Mouse (Mus musculus): ENCODE measurements around the gene Padi2. TPM values are rescaled to one million over a fixed set of nuclear protein-coding genes. Genes with fewer than 3 reads are reported as not detected.
A peak's percentile ranks its signal among the peaks of the same experiment; 100 is the strongest.

Gene Padi2
- total RNA-seq, 2 experiments from 2014 or later, result 129 to 189 TPM

DNA sequence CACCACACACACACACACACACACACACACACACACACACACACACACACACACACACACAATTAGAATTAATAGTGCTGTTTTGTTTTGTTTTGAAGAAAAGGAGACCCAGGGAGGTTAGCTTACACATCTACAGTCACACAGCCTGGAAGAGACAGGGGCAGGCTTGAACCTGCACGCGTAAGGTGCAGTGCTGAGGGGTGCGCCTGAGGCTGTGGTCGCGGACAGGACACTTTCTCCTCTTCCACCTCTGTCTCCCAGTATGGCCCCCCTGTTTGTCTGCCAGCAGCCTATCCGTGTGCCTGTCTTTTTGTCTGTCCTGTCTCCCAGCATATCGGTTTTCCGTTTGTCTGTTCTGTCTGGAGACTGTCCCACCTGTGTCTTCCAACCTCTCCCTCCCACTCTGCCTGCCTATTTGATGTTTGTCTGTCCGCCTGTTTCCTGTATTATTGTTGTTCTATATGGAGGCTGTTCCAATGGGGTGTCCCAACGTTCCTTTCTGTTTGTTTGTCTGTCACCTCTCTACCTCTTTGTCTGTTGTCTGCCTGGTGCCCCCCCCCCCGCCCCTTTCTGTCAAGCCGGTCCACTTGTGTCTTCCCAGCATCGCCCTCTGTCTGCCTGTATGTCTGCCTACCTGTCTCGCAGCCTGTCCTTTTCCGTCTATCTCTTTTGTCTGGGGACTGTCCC, 80.0 kb downstream of the Padi2 start:
- no peak for DNase-seq (ENCODE audit: low spot score)

DNA sequence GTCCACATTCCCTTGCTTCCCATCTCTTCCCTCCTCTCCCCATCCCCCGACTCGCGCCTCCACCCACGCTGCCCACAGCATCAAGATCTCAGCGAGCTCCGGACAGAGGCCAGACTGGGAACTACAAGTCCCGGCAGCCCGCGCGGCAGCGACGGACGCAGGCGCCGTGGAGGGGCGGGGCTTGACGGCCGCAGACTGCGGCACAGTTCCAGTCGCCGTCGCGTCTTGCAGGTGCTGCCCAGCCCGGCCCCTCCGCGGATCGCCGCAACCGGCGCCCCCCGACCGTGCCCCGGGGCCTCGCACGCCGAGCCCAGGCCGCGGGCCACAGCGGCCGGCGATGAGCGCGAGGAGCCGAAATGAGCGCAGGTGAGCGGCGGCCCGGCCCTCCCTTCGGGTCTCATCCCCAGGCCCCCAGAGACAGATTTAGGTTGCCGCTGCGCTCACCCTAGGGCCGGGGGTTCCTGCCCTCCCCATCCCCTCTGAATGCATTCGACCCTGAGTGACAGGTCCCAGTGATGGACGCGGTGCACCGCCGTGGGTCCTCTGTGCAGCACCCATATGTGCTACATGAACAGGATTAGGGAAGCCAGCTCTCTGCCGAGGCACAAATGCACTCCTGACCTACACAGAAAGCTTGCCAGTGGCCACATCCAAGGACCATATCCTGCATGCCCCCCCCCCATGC, 80.7 kb downstream of the Padi2 start, which contains the start of gene Atp13a2:
Gene Atp13a2, plus strand, starts transcription at position 163 of the 685 bp plus-strand sequence.
- peak; percentile 89 for DNase-seq (ENCODE audit: low spot score)

DNA sequence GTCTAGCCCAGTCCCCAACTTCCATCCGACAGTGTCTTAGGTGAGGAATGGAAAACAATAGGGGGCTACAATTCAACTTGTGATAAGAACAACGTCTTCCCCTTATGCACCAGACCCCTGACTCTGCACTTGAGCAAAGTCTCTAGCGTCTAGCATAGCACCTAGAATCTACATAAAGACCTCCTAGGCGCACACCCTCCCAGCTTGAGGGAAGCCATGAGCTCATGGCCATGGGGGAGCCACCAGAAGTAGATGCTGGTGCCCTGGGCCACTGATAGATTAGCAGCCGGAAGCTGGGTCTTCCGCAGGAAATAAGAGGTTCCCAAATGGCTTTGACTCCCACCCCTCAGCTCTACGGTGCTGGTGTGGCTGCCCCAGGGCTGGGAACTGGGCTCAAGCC, 81.3 kb downstream of the Padi2 start:
- DNase-seq (ENCODE audit: low spot score), result no peak

DNA sequence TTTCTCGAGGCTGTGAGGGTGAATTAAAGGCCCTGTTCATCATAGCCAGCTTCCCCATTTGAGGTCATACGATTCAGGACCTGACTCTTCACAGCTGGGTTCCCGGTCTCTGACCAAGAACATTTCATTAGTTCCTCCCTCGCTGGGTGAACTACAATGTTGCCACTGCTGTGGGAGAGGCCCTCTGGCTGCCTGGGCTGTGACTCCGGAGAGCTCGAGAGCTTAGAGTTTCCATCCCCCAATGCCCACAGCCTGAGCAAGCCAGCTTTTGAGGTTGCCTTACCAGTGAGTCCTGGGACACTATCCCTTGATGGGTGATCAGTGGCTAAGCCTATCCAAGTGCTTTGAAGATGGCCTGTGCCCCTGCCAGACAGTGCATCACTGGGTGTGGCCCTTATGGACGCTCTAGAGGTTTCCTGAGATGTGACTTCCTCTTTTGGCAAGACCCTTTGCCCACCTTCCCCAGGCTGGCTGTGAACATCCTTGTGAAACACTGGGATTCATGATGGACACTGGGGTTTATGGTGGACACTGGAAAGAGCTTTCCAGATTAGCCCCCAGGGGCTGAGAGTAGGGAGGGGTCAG, 82.7 kb downstream of the Padi2 start:
- DNase-seq (ENCODE audit: low spot score), result no peak

DNA sequence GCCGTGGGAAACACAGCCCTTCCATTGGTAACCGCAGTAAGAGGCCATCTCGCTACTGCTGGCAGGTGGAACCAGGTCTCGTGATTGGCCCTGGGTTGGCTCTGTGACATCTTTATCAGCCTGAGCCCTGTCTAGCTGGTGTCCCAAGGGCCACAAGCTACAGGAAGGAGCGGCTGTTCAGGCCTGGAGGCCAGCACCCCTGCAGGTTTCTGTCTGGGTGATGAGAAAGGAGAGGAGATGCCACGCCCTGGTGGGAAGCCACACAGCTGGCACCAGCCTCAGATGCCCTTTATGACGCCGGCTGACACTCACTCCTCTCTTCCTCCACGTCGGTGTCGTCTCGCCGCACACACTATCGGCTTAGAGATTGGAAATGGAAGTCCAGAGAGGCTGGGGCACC, 83.3 kb downstream of the Padi2 start:
- DNase-seq (ENCODE audit: low spot score), result no peak

DNA sequence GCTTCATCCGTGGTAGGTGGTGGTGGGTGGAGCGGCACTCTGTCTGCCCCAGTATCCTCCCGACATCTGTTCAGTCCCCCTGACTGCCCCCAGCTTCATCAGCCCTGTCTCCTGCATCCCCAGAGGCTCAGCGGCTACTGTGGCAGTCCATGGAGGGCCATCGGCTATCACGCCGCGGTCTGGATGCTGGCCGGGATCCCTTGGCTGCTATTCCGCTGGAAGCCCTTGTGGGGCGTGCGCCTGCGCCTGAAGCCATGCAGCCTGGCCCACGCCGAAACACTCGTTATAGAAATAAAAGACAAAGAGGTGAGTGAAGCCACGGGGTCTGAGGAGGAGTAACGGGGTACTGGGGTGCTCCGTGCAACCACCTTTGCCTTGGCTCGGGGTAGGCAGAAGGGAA, 86.1 kb downstream of the Padi2 start:
- no peak for DNase-seq (ENCODE audit: low spot score)

DNA sequence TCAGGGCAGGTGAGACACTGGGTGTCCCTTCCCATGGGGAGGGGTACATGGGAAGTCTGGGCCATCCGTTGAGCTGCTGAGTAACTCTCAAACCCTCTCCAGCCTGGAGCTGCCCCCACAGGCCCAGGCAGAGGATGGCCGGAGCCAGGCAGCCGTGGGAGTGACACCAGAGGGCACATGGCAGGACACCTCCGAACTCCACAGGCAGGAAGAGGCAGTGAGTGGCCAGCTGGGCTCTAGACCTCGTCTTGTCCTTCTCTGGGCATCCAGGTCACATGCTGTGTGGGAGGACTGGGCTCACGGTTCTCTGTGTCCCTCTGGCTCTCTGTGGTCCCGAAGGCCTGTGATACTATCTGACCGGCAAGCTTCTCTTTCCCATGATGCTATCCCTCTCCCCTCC, 87.7 kb downstream of the Padi2 start:
- DNase-seq (ENCODE audit: low spot score), result no peak

DNA sequence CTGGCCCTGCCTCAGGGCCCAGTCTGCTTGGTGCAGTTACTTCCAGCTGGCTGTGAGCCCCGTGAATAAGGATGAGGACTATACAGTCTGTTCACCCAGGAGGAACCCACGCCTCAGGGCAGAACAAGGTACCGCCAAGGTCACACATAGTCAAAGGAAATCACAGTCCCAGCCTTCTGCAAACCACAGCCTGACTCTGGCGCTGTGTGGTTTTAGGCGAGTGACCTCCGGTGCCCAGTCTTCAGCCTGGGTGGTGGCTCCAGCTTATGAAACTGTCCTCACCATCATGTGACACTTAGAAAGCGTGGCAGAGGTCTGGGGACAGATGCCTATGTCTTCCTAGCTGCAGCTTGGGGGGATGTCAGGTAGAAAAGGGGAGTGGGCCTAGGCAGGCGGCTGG, 89.7 kb downstream of the Padi2 start:
- no peak for DNase-seq (ENCODE audit: low spot score)

DNA sequence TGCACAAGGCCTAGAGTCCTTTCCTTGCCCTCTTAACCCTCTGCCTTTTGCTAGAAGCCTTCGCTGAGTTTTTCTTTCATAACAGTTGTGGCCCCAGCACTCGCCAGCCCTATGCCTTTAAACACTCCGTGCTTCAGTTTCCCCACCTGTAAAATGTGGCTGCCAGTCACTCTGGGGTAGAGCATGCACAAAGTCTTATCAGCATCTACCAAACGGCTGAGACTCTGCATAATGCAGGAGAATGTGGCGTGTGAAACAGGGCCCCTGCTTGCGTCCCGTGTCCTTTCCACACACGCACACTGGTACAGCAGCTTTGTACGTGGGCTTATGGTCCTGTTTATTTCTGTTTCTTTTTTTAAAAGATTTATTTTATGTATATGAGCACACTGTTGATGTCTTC, 90.7 kb downstream of the Padi2 start:
- no peak for DNase-seq (ENCODE audit: low spot score)

Other genes with a start within 250 kb of the Padi2 start
- gene Arhgef10l, start 240.3 kb upstream of the Padi2 start, total RNA-seq (2021), result 10 to 100 TPM; 53.2 to 68.6 TPM
- gene Rcc2, start 205.8 kb upstream of the Padi2 start, total RNA-seq (2021), result 1 to 10 TPM; 7.2 to 8.9 TPM
- gene Padi6, start 163.7 kb upstream of the Padi2 start, total RNA-seq (2021), result not detected
- under 1 TPM in 1 of 2 experiments, not detected in 1; 0.09 TPM for gene Padi4, start 132.1 kb upstream of the Padi2 start, total RNA-seq (2021)
- 1 to 10 TPM; 1.4 TPM for gene Padi3, start 95.7 kb upstream of the Padi2 start, total RNA-seq (2021)
- gene Padi1, start 60.6 kb upstream of the Padi2 start, total RNA-seq (2021), result under 1 TPM; 0.07 to 0.21 TPM
- gene Sdhb, start 54.9 kb downstream of the Padi2 start, total RNA-seq (2021), result 100 to 1,000 TPM; 630 to 677 TPM
- 10 to 100 TPM; 16.2 to 21.1 TPM for gene Atp13a2, start 80.5 kb downstream of the Padi2 start, total RNA-seq (2021)
- 1 to 10 TPM; 1.1 to 2.3 TPM for gene Mfap2, start 104.1 kb downstream of the Padi2 start, total RNA-seq (2021)
- gene Crocc, start 154.2 kb downstream of the Padi2 start, total RNA-seq (2021), result 1 to 10 TPM; 2.0 to 2.5 TPM
- 10 to 100 TPM; 12.9 to 16.2 TPM for gene Necap2, start 172.0 kb downstream of the Padi2 start, total RNA-seq (2021)
- not detected for gene Spata21, start 182.0 kb downstream of the Padi2 start, total RNA-seq (2021)
- 100 to 1,000 TPM; 160 to 163 TPM for gene Szrd1, start 233.4 kb downstream of the Padi2 start, total RNA-seq (2021)
- gene Fbxo42, start 241.6 kb downstream of the Padi2 start, total RNA-seq (2021), result 10 to 100 TPM; 10.8 to 11.2 TPM